Mouse (Mus musculus) heart, postnatal 14 days (tissue): ENCODE results near the gene Thbs3. TPM values are rescaled to one million over a fixed set of nuclear protein-coding genes. Genes with fewer than 3 reads are reported as not detected.

Source experiments
- DNase-seq, 2 experiments: peaks; one replicate each; pipeline ENCODE4 v3.0.0; 2021 to 2022
- intact Hi-C: fragments of 180-260 bp; cut with DNase I; formaldehyde crosslinking; loops from one replicate; pipeline ENCODE4 v1.15.1; 2025
- microRNA-seq, 2 experiments: library from miRNA; unstranded; fragments of <30 nt; microRNA quantifications; one replicate each; pipeline ENCODE4 v1.2.0; 2021 to 2022
- total RNA-seq, 2 experiments: library from RNA; stranded (reverse); gene quantifications; 2 replicates each; pipeline ENCODE4 v1.2.3; 2021

The Thbs3 gene
- total RNA-seq, 2 experiments from 2014 or later: 12.7 to 17.1 TPM

GRCm38 (mm10) chr3:89246261-89247100, 31.5 kb downstream of the Thbs3 start, which contains the start of gene Trim46:
TSS of gene Trim46 (minus strand) at chr3:89246309.
- intact Hi-C loops: no loop called here
- DNase-seq: peak; percentile 90 to 92

- intact Hi-C loops: no loop called here
- no peak for DNase-seq
Measured at GRCm38 (mm10) chr3:89247466-89247865, 32.5 kb downstream of the Thbs3 start.

- DNase-seq: peak; percentile 74 to 77
- intact Hi-C loops: loop anchor here (1.0 to 2.0 kb wide), 3 partner anchors 16 to 58 kb away; no protein-coding TSS in a partner anchor
Measured at GRCm38 (mm10) chr3:89250435-89251040, 35.6 kb downstream of the Thbs3 start.

GRCm38 (mm10) chr3:89251365-89251895, 36.5 kb downstream of the Thbs3 start:
- intact Hi-C loops: loop anchor here (2.0 kb wide), 1 partner anchor 15 kb away; no protein-coding TSS in a partner anchor
- DNase-seq: peak; percentile 68 to 69

- intact Hi-C loops: no loop called here
Measured at GRCm38 (mm10) chr3:89254994-89255393, 40.0 kb downstream of the Thbs3 start.

GRCm38 (mm10) chr3:89256177-89256576, 41.2 kb downstream of the Thbs3 start:
- intact Hi-C loops: no loop called here
- DNase-seq: peak in 1 of 2 experiments; percentile 51

More at GRCm38 (mm10) chr3:89254994-89255393, 40.0 kb downstream of the Thbs3 start:
- no peak for DNase-seq

- DNase-seq: no peak
- intact Hi-C loops: no loop called here
Measured at GRCm38 (mm10) chr3:89259076-89259475, 44.1 kb downstream of the Thbs3 start, which contains the start of gene Dpm3. TSS of gene Dpm3 (plus strand) at chr3:89259358.

- DNase-seq: no peak
- intact Hi-C loops: no loop called here
Measured at GRCm38 (mm10) chr3:89260211-89260610, 45.2 kb downstream of the Thbs3 start.

- peak; percentile 37 to 56 for DNase-seq
- intact Hi-C loops: no loop called here
Measured at GRCm38 (mm10) chr3:89262417-89262816, 47.4 kb downstream of the Thbs3 start.

- DNase-seq: peak; percentile 73 to 80
- intact Hi-C loops: loop anchor here (2.0 kb wide), 1 partner anchor 16 kb away; no protein-coding TSS in a partner anchor
Measured at GRCm38 (mm10) chr3:89266439-89266893, 51.5 kb downstream of the Thbs3 start.

GRCm38 (mm10) chr3:89268916-89269315, 53.9 kb downstream of the Thbs3 start:
- intact Hi-C loops: no loop called here
- no peak for DNase-seq

- intact Hi-C loops: no loop called here
- DNase-seq: peak; percentile 93 to 94
Measured at GRCm38 (mm10) chr3:89270051-89270755, 55.2 kb downstream of the Thbs3 start, which contains the start of gene Slc50a1. TSS of gene Slc50a1 (minus strand) at chr3:89270570.

- DNase-seq: peak; percentile 53 to 60
- intact Hi-C loops: no loop called here
Measured at GRCm38 (mm10) chr3:89270891-89271290, 55.9 kb downstream of the Thbs3 start.

- intact Hi-C loops: no loop called here
- DNase-seq: peak; percentile 40 to 56
Measured at GRCm38 (mm10) chr3:89271760-89272159, 56.8 kb downstream of the Thbs3 start.

GRCm38 (mm10) chr3:89276061-89276460, 61.1 kb downstream of the Thbs3 start:
- intact Hi-C loops: no loop called here
- no peak for DNase-seq

Small RNA genes within 50 kb of the gene (microRNA-seq; reads per million reads assigned to microRNA genes)
- gene Mir92b: 173 to 10,303 reads per million in 2 experiments

Other genes with a start within 250 kb of the Thbs3 start
- 10 to 100 TPM; 16.0 to 17.7 TPM for gene Rusc1, start 121.9 kb upstream of the Thbs3 start, total RNA-seq
- not detected for gene Gm43738, start 114.1 kb upstream of the Thbs3 start, total RNA-seq
- 10 to 100 TPM; 19.7 to 23.5 TPM for gene Fdps, start 113.2 kb upstream of the Thbs3 start, total RNA-seq
- not detected for gene Pklr, start 79.0 kb upstream of the Thbs3 start, total RNA-seq
- gene Hcn3, start 55.0 kb upstream of the Thbs3 start, total RNA-seq: under 1 TPM; 0.49 to 0.60 TPM
- gene Clk2, start 50.4 kb upstream of the Thbs3 start, total RNA-seq: 10 to 100 TPM; 23.3 to 23.6 TPM
- gene Scamp3, start 37.7 kb upstream of the Thbs3 start, total RNA-seq: 10 to 100 TPM; 47.2 to 48.7 TPM
- gene Fam189b, start 32.0 kb upstream of the Thbs3 start, total RNA-seq: 1 to 10 TPM; 7.1 to 7.6 TPM
- gene Gba, start 12.3 kb upstream of the Thbs3 start, total RNA-seq: 10 to 100 TPM; 22.1 to 23.9 TPM
- gene Mtx1, start 11.9 kb downstream of the Thbs3 start, total RNA-seq: 10 to 100 TPM; 64.8 to 69.8 TPM
- gene Muc1, start 13.9 kb downstream of the Thbs3 start, total RNA-seq: under 1 TPM; 0.22 to 0.98 TPM
- gene Krtcap2, start 30.8 kb downstream of the Thbs3 start, total RNA-seq: 10 to 100 TPM; 71.9 to 72.8 TPM
- under 1 TPM; 0.68 to 0.76 TPM for gene Trim46, start 31.1 kb downstream of the Thbs3 start, total RNA-seq
- 10 to 100 TPM; 47.6 to 58.7 TPM for gene Dpm3, start 44.2 kb downstream of the Thbs3 start, total RNA-seq
- gene Slc50a1, start 55.4 kb downstream of the Thbs3 start, total RNA-seq: 10 to 100 TPM; 20.6 to 22.7 TPM
- 10 to 100 TPM; 32.4 to 34.0 TPM for gene Efna1, start 66.0 kb downstream of the Thbs3 start, total RNA-seq
- gene Efna3, start 107.8 kb downstream of the Thbs3 start, total RNA-seq: not detected
- under 1 TPM; 0.49 to 0.74 TPM for gene Efna4, start 122.8 kb downstream of the Thbs3 start, total RNA-seq
- 10 to 100 TPM; 80.4 to 100.0 TPM for gene Adam15, start 134.8 kb downstream of the Thbs3 start, total RNA-seq
- gene Dcst2, start 146.8 kb downstream of the Thbs3 start, total RNA-seq: not detected
- under 1 TPM; 0.22 to 0.48 TPM for gene Dcst1, start 150.1 kb downstream of the Thbs3 start, total RNA-seq
- 10 to 100 TPM; 18.4 to 27.3 TPM for gene Zbtb7b, start 179.6 kb downstream of the Thbs3 start, total RNA-seq
- under 1 TPM in 1 of 2 experiments, not detected in 1; 0.98 TPM for gene Lenep, start 187.6 kb downstream of the Thbs3 start, total RNA-seq
- gene Flad1, start 196.7 kb downstream of the Thbs3 start, total RNA-seq: 10 to 100 TPM; 44.7 to 46.1 TPM
- gene Cks1b, start 203.2 kb downstream of the Thbs3 start, total RNA-seq: 10 to 100 TPM in 1 of 2 experiments, 1 to 10 TPM in 1; 7.9 to 14.4 TPM
- 10 to 100 TPM; 45.0 to 47.5 TPM for gene Shc1, start 203.3 kb downstream of the Thbs3 start, total RNA-seq
- 10 to 100 TPM; 16.5 to 19.9 TPM for gene Pygo2, start 215.0 kb downstream of the Thbs3 start, total RNA-seq
- 10 to 100 TPM; 51.9 to 53.1 TPM for gene Pbxip1, start 221.5 kb downstream of the Thbs3 start, total RNA-seq
- gene Pmvk, start 239.4 kb downstream of the Thbs3 start, total RNA-seq: 1 to 10 TPM; 8.8 to 9.2 TPM